Mouse (Mus musculus): Measurements from ENCODE around the gene Trabd2b.

DNA sequence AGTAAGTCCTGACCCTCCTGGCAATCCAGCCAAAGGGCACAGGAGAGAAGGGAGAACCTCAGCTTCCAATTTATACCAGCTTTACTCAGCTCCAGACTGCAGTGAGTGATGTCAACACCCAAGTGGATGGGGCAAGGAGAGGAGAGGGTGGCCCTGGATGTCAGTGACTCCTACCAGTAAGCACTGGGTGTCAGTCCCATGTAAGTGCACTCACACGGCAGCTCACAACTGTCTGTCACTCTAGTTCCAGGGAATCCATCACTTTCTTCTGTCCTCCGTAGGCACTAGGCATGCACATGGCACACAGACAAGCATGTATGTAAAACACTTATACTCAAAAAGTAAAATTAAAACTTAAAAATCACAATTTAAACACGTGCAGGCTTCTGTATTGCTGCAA is 113.4 kb downstream of the Trabd2b start:
- no peak for TF ChIP-seq CTCF (IDR thresholded peaks at IDR 0.05; ENCODE audit: insufficient read depth, low read depth, low read length)
- TF ChIP-seq POLR2A (IDR thresholded peaks at IDR 0.05; ENCODE audit: insufficient read depth, low read depth, low read length) = no peak
